Mouse (Mus musculus): ENCODE measurements around the gene Myo9b. TPM values are rescaled to one million over a fixed set of nuclear protein-coding genes. Genes with fewer than 3 reads are reported as not detected.
"Not testable (repeated sequence)": the region's sequence is repeated elsewhere in the genome, so short reads cannot be mapped to it uniquely, and the experiment has no call there.

Myo9b gene
- polyA plus RNA-seq, 1 experiment from 2014 or later: 5.8 TPM

DNA sequence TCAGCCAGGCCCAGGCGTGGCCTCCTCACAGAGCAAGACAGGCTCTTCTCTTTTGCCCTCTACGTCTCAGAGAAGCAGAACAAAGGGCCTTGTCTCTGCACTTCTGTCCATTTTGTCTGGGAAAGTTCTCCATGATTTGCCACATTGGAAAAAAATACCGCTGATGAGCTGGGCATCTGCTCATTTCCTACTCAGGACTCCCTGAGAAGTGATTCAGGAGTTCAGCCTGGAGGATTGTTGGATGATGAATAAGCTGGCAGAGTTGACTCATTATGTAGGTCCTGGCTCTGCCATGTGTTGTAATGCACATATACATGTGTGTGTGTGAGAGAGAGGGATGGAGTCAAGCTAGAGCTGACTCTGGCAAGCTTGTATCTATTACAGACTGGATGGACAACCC lies 3.7 kb downstream of the Myo9b start:
- DNase-seq (ENCODE audit: low spot score) (no peak), ATAC-seq (ENCODE audit: low FRiP score, low TSS enrichment) (no peak)
- 85% methylated on average over 3 of the region's 3 CpGs for WGBS
- no peak for TF ChIP-seq EP300 (optimal IDR thresholded peaks at IDR 0.05)
- no peak for TF ChIP-seq CTCF (IDR thresholded peaks at IDR 0.05; ENCODE audit: low read depth)
- Histone ChIP-seq H3K9me3 (ENCODE audit: control insufficient read depth, low read length) (no peaks in the 10 kb centered on the region), H3K4me2 (replicated peaks; ENCODE audit: low read depth) (no peak overlapping the region), H3K36me3 (ENCODE audit: control insufficient read depth, insufficient read depth, low read length) (no peaks in the 10 kb centered on the region; the same call in 1 of the 2 replicates), H3K27me3 (ENCODE audit: control insufficient read depth, insufficient read depth, low read length) (no peaks in the 10 kb centered on the region), H3K9ac (ENCODE audit: low read length) (no peak overlapping the region), H3K4me1 (replicated peaks; ENCODE audit: control insufficient read depth, insufficient read depth) (peaks cover 6% of the 10 kb centered on the region; the same call in 1 of the 2 replicates), H3K27ac (replicated peaks) (no peak overlapping the region), H3K4me3 (ENCODE audit: low read depth, low read length) (no peak overlapping the region)

- not testable (repeated sequence) for H3K4me2 ChIP-seq (replicated peaks; ENCODE audit: low read depth); H3K27me3 ChIP-seq (ENCODE audit: control insufficient read depth, insufficient read depth, low read length); H3K4me1 ChIP-seq (replicated peaks; ENCODE audit: control insufficient read depth, insufficient read depth); H3K27ac ChIP-seq (replicated peaks); H3K4me3 ChIP-seq (ENCODE audit: low read depth, low read length); H3K9ac ChIP-seq (ENCODE audit: low read length); ATAC-seq (ENCODE audit: low FRiP score, low TSS enrichment); DNase-seq (ENCODE audit: low spot score); H3K9me3 ChIP-seq (ENCODE audit: control insufficient read depth, low read length); H3K36me3 ChIP-seq (ENCODE audit: control insufficient read depth, insufficient read depth, low read length)
- WGBS: 76% methylated on average over 1 of the region's 1 CpGs
Observed at GRCm38 (mm10) chr8:71279409-71279808, 6.9 kb downstream of the Myo9b start.

DNA sequence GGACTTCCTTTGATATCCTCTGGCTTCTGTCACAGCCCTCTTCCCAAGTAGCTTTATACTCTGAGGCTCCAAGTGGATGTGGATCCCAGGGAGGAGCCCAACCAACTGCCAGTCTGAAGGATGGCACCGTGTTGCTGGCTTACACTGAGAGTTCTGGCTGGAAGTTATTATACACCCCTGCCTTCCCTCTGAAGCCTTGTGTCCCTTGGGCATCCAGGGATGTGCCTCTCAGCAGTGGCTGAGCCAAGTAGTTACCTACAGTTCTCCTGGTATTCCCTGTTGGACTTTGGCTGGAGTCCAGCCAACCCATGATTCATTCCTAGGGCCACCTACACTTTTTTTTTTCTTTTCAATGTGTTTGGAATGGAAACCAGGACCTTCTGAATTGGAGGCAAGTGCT lies 9.2 kb downstream of the Myo9b start:
- not testable (repeated sequence) for H3K27me3 ChIP-seq (ENCODE audit: control insufficient read depth, insufficient read depth, low read length); H3K9me3 ChIP-seq (ENCODE audit: control insufficient read depth, low read length); H3K4me3 ChIP-seq (ENCODE audit: low read depth, low read length); H3K9ac ChIP-seq (ENCODE audit: low read length); H3K36me3 ChIP-seq (ENCODE audit: control insufficient read depth, insufficient read depth, low read length); H3K4me2 ChIP-seq (replicated peaks; ENCODE audit: low read depth); H3K4me1 ChIP-seq (replicated peaks; ENCODE audit: control insufficient read depth, insufficient read depth); DNase-seq (ENCODE audit: low spot score)
- H3K27ac ChIP-seq (replicated peaks): 0 out of 2 replicates have a peak overlapping the region, but pooled peaks have one; percentile 24
- ATAC-seq (ENCODE audit: low FRiP score, low TSS enrichment): 0 out of 2 replicates have a peak, but pooled peaks have one; percentile 34
- 63% methylated on average over 1 of the region's 1 CpGs for WGBS

- TF ChIP-seq CTCF (IDR thresholded peaks at IDR 0.05; ENCODE audit: low read depth) (no peak), EP300 (optimal IDR thresholded peaks at IDR 0.05) (no peak)
- H3K4me2 ChIP-seq (replicated peaks; ENCODE audit: low read depth): no peak overlapping the region
- H3K4me3 ChIP-seq (ENCODE audit: low read depth, low read length): no peak overlapping the region
- DNase-seq (ENCODE audit: low spot score) (no peak), ATAC-seq (ENCODE audit: low FRiP score, low TSS enrichment) (peak; percentile 50; the same call in 1 of the 2 replicates)
- no peaks in the 10 kb centered on the region for H3K4me1 ChIP-seq (replicated peaks; ENCODE audit: control insufficient read depth, insufficient read depth)
- no peaks in the 10 kb centered on the region for H3K36me3 ChIP-seq (ENCODE audit: control insufficient read depth, insufficient read depth, low read length)
- H3K9me3 ChIP-seq (ENCODE audit: control insufficient read depth, low read length): no peaks in the 10 kb centered on the region
- peak overlapping the region; percentile 45 for H3K27ac ChIP-seq (replicated peaks)
- 57% methylated on average over 5 of the region's 5 CpGs for WGBS
- no peak overlapping the region for H3K9ac ChIP-seq (ENCODE audit: low read length)
- H3K27me3 ChIP-seq (ENCODE audit: control insufficient read depth, insufficient read depth, low read length): no peaks in the 10 kb centered on the region
Observed at GRCm38 (mm10) chr8:71282621-71283020, 10.1 kb downstream of the Myo9b start.

DNA sequence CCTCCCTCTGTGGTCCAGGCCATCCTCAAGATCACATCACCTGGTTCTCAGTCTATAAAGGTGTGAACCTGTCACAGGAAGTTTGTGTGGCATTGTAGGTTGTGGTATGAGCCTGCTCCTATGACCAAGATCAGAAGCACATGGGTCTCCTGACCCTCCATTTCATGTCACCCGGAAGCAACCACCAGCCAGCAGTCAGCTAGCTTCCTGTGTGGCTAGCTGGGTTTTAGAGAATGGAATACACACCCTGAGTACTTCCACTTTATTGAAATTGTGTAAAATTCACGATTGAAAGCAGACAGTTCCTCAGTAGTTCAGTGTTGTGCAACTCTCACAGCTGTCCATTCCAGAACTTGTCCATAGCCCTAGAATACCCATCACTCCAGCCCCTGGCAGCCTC lies 13.7 kb downstream of the Myo9b start:
- not testable (repeated sequence) for ATAC-seq (ENCODE audit: low FRiP score, low TSS enrichment)
- WGBS: 72% methylated on average over 2 of the region's 2 CpGs

DNA sequence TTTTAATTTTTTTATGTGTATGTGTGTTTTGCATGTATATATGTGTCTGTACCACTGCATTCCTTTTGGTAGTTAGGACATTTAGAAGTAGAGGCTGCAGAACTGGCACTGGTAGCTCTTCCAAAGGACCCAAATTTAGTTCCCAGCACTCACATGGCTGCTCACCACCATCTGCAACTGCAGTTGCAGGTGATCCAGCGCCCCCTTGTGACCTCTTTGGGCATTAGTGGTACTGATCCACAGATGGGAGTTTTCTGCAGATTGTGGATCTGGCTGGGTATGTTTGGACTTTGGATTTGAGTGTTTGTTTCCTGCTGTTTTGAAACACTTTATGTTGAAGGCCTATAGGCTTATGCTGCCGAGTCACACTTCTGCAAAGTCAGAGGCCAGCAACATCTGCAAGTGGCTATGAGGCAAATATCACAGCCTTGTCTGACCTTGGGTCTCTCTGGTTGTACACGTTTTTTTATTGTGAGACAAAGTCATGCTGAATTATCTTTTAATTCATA lies 16.0 kb downstream of the Myo9b start:
- TF ChIP-seq EP300 (optimal IDR thresholded peaks at IDR 0.05) (no peak), CTCF (IDR thresholded peaks at IDR 0.05; ENCODE audit: low read depth) (peak; percentile 50)
- Histone ChIP-seq H3K4me3 (ENCODE audit: low read depth, low read length) (no peak overlapping the region), H3K9me3 (ENCODE audit: control insufficient read depth, low read length) (no peaks in the 10 kb centered on the region), H3K9ac (ENCODE audit: low read length) (no peak overlapping the region), H3K36me3 (ENCODE audit: control insufficient read depth, insufficient read depth, low read length) (peaks cover 5% of the 10 kb centered on the region), H3K4me2 (replicated peaks; ENCODE audit: low read depth) (no peak overlapping the region), H3K4me1 (replicated peaks; ENCODE audit: control insufficient read depth, insufficient read depth) (no peaks in the 10 kb centered on the region), H3K27ac (replicated peaks) (no peak overlapping the region), H3K27me3 (ENCODE audit: control insufficient read depth, insufficient read depth, low read length) (no peaks in the 10 kb centered on the region)
- ATAC-seq (ENCODE audit: low FRiP score, low TSS enrichment): no peak
- 43% methylated on average over 3 of the region's 3 CpGs for WGBS
- DNase-seq (ENCODE audit: low spot score): no peak

More for the DNA sequence above, 13.7 kb downstream of the Myo9b start:
- H3K4me3 ChIP-seq (ENCODE audit: low read depth, low read length); H3K36me3 ChIP-seq (ENCODE audit: control insufficient read depth, insufficient read depth, low read length); H3K27ac ChIP-seq (replicated peaks); H3K9me3 ChIP-seq (ENCODE audit: control insufficient read depth, low read length); H3K9ac ChIP-seq (ENCODE audit: low read length); DNase-seq (ENCODE audit: low spot score); H3K27me3 ChIP-seq (ENCODE audit: control insufficient read depth, insufficient read depth, low read length); H3K4me2 ChIP-seq (replicated peaks; ENCODE audit: low read depth); H3K4me1 ChIP-seq (replicated peaks; ENCODE audit: control insufficient read depth, insufficient read depth): not testable (repeated sequence)
